Mouse (Mus musculus) layer of hippocampus, postnatal 25 days (tissue): Measurements from ENCODE around the gene Itpr1. TPM values are rescaled to one million over a fixed set of nuclear protein-coding genes. Genes with fewer than 3 reads are reported as not detected.
"Not testable (repeated sequence)": the region's sequence is repeated elsewhere in the genome, so short reads cannot be mapped to it uniquely, and the experiment has no call there.

ENCODE experiments used
- DNase-seq, 2 experiments: peaks; one replicate each; pipeline ENCODE4 v3.0.0; 2022; ENCODE audit warnings: mixed read lengths in 2 of 2, low spot score in 1 of 2; ENCODE audit errors: extremely low spot score in 1 of 2
- total RNA-seq, 2 experiments: library from RNA; stranded (reverse); gene quantifications; 2 replicates each; pipeline ENCODE4 v1.2.3; 2021

Gene Itpr1
- total RNA-seq, 2 experiments from 2014 or later, result 258 to 259 TPM

GRCm38 (mm10) chr6:108531324-108532311, 318.7 kb downstream of the Itpr1 start:
- no peak for DNase-seq

GRCm38 (mm10) chr6:108532486-108533179, 319.7 kb downstream of the Itpr1 start:
- DNase-seq, result no peak

- no peak for DNase-seq
Observed at GRCm38 (mm10) chr6:108534139-108534538, 321.2 kb downstream of the Itpr1 start.

GRCm38 (mm10) chr6:108534596-108534995, 321.7 kb downstream of the Itpr1 start:
- DNase-seq, result no peak

GRCm38 (mm10) chr6:108535309-108535708, 322.4 kb downstream of the Itpr1 start:
- DNase-seq, result no peak

DNA sequence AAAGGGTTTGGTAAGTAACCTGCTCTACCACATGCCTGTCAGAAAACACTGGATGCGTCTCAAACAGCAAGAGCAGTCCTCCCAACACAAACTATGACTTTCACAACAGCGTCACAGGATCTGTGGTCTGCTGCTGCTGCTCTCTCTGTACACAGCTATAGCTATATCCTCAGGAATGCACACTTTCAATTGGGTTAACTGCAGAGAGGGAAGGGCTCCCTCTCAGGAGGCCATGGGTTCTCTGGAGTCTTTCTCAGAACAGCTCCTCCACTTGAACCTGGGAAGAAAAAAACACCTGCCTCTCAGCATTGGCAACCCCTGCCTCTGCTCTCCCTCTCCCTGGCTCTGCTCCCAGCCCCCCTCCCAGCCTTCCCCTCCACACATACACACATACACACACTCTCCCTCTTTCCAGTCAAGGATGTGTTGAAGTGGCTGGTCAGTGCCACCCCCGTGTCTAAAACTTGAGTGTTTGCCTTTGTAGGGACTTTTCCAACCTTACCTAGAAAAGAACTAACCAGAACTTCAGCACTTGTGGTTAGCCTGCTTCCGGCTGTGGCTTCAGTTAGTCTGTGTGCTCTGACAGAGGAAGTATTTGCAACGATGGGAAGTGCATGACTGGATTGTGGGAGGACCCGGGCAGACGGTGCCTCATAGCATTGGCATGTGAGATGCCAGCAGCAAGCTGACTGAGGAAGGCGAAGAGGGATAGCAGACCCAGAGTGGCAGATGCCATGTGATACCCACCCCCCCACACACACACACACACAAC, 323.8 kb downstream of the Itpr1 start:
- no peak for DNase-seq

GRCm38 (mm10) chr6:108538406-108538805, 325.5 kb downstream of the Itpr1 start:
- no peak for DNase-seq

DNA sequence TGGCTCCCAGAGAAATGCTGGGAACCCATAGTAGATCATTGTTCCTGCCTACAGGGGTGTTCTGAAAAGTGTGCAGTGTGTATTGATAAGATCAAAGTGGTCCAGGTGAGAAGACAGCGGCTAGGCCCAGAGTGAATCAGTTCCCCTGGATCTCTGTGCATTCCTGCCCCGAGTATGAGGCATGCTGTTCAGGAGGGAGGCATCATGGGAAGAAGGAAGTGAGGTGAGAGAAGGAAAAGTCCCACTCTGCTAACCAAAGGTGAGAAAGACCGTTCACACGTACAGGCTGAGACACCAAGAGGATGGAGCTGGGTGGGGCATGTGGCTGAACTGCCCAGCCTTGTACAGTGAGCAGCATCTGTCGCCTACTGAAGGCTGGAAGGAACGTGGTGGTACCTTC, 327.5 kb downstream of the Itpr1 start:
- DNase-seq, result no peak

GRCm38 (mm10) chr6:108544917-108545316, 332.0 kb downstream of the Itpr1 start:
- no peak for DNase-seq

DNA sequence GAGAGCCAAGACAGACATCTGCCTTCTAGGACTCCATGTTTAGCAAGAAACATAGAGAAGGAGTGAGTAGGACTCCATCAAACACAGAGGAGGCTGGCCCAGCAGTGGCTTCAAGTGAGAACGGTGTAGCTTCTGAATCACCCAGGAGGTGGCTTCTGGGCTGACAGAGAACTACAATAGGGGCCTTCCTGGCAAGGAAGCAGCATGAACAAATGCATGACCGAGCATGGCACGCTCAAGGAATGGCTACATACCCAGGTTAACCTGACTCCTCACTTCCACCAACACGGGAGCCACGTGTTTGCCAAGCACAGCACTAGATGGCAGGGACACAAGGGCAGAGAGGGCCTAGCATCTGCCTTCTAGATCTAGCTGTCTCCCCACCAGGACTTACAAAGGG, 332.6 kb downstream of the Itpr1 start:
- no peak for DNase-seq

DNA sequence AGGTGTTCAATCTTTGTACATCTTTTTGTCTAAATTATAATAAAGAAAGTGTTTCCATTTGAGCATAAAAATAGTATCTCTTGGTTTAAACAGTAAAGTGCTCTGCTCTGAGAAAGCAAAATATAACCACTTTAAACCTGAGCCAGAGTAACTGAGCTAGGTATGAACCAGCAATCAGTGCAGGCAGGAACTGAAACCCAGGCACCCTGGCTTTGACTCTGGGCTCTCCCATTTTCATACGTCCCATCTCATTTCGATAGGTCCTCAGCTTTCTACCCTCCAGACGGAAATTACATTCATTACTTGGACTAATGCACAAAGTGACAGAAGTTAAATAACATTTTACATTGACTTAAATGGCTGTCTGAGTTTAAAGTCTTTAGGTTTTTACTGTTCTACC, 335.5 kb downstream of the Itpr1 start:
- no peak for DNase-seq

DNA sequence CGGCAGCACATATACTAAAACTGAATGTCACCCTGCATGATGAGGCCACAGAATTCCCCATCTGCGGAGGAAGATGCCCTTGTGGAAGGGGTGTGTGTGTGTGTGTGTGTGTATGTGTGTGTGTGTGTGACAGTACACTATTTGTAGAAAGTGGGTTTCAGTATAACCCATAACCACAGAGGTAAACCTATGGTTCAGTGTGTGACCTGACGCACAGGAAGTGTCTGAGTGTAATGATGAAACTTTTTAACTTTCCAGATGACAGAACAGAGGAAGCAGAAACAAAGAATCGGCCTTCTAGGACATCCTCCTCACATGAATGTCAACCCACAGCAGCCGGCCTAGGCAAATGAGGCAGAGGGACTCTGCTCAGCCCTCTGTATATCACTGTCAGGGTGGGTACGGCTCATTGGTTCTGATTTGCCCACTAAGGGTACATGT, 336.6 kb downstream of the Itpr1 start:
- DNase-seq, result no peak

- DNase-seq, result no peak
Observed at GRCm38 (mm10) chr6:108551725-108552620, 339.1 kb downstream of the Itpr1 start.

DNA sequence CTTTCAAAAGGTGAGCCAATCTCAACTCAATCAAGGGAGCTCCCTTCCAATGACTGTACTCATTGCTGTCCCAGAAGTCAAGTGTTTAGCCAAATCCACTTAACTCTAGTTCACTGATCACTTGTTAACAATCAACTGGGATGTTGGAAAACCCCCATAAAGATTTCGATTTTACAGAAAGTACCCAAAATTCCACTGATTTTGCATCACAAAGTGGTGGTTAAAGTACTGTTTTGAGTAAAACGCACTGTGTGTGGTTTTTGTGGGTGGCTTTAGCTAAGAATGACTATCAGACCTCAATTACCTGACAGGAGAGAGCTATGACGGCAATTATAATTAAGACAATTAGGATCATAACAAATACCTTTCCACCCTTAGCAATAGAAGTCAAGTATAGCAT, 340.1 kb downstream of the Itpr1 start:
- no peak for DNase-seq

DNA sequence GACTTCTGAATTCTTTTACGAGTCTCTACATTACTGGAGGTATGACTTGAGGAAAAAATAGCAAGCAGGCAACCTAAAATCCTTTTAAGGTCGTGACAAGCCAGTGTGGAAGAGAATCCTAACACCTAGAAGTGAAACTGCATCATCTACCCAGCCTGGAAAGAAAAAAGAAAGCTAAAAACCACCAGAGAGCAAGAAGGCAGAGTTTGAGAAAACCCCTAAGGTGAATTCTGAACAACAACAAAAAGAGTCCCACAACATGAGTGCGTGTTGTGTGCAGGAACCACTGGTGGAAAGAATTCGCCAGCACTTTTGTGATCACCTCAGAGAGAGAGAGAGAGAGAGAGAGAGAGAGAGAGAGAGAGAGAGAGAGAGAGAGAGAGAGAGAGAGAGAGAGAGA, 340.6 kb downstream of the Itpr1 start:
- no peak for DNase-seq

- DNase-seq, result no peak
Observed at GRCm38 (mm10) chr6:108554389-108554788, 341.5 kb downstream of the Itpr1 start.

GRCm38 (mm10) chr6:108554878-108555277, 342.0 kb downstream of the Itpr1 start:
- DNase-seq, result no peak

DNA sequence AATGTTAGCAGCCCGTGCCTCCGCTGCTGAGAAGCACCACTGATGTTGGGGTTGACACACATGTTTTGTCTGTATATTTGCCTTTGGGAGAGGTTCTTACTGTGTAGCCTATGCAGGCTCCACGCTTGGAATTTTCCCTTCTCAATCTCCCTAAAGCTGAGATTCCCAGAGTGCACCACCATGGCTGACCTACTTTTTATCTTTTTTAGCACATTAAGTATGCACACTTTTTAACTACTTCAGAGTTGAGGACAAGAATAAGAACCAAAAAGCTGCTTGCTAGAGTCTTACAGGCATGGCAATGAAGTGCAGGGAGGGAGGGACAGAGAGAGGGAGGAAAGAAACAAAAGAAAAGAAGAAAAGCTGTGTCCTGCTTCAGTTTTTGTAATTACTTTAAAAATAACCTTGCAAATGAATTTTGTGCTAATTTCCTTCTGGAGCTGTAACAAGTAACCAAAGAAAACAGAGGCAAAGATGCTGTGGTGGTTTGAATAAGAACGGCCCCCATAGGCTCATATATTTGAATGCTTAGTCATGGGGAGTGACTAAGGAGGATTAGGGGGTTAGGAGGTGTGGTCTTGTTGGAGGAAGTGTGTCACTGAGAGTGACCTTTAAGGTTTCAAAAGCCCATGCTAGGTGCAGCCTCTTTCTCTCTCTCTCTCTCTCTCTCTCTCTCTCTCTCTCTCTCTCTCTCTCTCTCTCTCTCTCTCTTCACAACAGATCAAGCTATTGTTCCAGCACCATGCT, 344.9 kb downstream of the Itpr1 start:
- DNase-seq, result no peak

GRCm38 (mm10) chr6:108559226-108559625, 346.3 kb downstream of the Itpr1 start:
- not testable (repeated sequence) for DNase-seq
